Mouse (Mus musculus): ENCODE data around the gene Clcn1. TPM values are rescaled to one million over a fixed set of nuclear protein-coding genes. Genes with fewer than 3 reads are reported as not detected.

Clcn1 gene
- polyA plus RNA-seq (2012; fragmentation: generic; extraction: Trizol), result 0.90 TPM

GRCm38 (mm10) chr6:42286448-42286847, at the start of gene Clcn1:
TSS of gene Clcn1 (plus strand) at chr6:42286685.
- Histone ChIP-seq H3K4me2 (ENCODE audit: low read depth) (peak within 1 kb of the TSS; percentile 0), H3K27me3 (ENCODE audit: control insufficient read depth, insufficient read depth, insufficient read length) (no peaks in the 10 kb centered on the region), H3K36me3 (ENCODE audit: control insufficient read depth, insufficient read depth) (peaks cover 13% of the 10 kb centered on the region), H3K79me2 (ENCODE audit: control insufficient read depth, insufficient read depth) (no peaks in the 10 kb centered on the region), H3K4me3 (no peak within 1 kb of the TSS), H3ac (ENCODE audit: control insufficient read depth, insufficient read length) (no peak within 1 kb of the TSS)
- TF ChIP-seq MYOD1 (IDR thresholded peaks at IDR 0.05; ENCODE audit: control insufficient read depth in 1 of 3, insufficient read length in 2 of 3, low read depth in 2 of 3), result peak in 1 of 3 experiments; percentile 31
- TF ChIP-seq POLR2A (IDR thresholded peaks at IDR 0.05; ENCODE audit: insufficient read length, low read depth), result no peak

DNA sequence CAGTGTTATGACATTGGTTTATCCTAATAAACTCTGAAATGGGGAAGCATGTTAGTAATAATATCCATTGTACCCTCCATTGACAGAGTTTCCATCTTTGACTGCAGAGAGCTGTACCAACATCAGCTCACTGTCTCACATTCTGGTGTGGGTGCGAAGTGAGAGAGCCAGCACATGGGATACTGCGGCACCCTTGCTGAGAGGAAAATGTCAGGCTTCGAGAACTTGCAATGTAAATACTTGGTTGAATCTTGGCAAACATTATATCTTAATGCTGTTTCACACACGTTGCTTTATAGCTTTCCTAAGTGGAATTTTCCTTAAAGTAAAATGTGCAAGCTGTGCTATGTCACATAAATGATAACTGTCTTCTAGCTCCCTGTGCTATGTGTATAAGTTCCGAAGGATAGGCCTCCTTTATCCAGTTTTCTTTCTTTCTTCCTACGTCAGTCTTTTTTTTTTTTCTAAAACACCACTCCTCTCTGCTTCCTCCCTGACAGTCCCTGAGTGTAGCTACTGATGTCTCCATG, 49.1 kb upstream of the Clcn1 start:
- H3K36me3 ChIP-seq (ENCODE audit: control insufficient read depth, insufficient read depth), result no peaks in the 10 kb centered on the region
- no peaks in the 10 kb centered on the region for H3K79me2 ChIP-seq (ENCODE audit: control insufficient read depth, insufficient read depth)
- H3K27me3 ChIP-seq (ENCODE audit: control insufficient read depth, insufficient read depth, insufficient read length), result no peaks in the 10 kb centered on the region
- no peak overlapping the region for H3ac ChIP-seq (ENCODE audit: control insufficient read depth, insufficient read length)
- H3K4me2 ChIP-seq (ENCODE audit: low read depth), result no peak overlapping the region
- H3K4me3 ChIP-seq, result no peak overlapping the region
- TF ChIP-seq MYOG (IDR thresholded peaks at IDR 0.05; ENCODE audit: control insufficient read depth in 1 of 3, insufficient read depth in 1 of 3, insufficient read length in 2 of 3, low read depth in 2 of 3) (no peak), MAX (IDR thresholded peaks at IDR 0.05; ENCODE audit: low read depth) (no peak), MYOD1 (IDR thresholded peaks at IDR 0.05; ENCODE audit: control insufficient read depth in 1 of 3, insufficient read length in 2 of 3, low read depth in 2 of 3) (no peak), TCF12 (IDR thresholded peaks at IDR 0.05; ENCODE audit: insufficient read depth, poor library complexity, severe bottlenecking) (no peak), POLR2A (IDR thresholded peaks at IDR 0.05; ENCODE audit: insufficient read length, low read depth) (no peak), USF1 (IDR thresholded peaks at IDR 0.05; ENCODE audit: low read depth) (no peak), CEBPB (IDR thresholded peaks at IDR 0.05; ENCODE audit: insufficient read depth, poor library complexity, severe bottlenecking) (no peak), E2F4 (IDR thresholded peaks at IDR 0.05; ENCODE audit: insufficient read depth) (no peak), TCF3 (IDR thresholded peaks at IDR 0.05; ENCODE audit: insufficient read length, low read depth) (no peak), SRF (IDR thresholded peaks at IDR 0.05; ENCODE audit: control insufficient read depth, insufficient read length, low read depth) (no peak), POLR2AphosphoS2 (IDR thresholded peaks at IDR 0.05; ENCODE audit: insufficient read length, low read depth) (no peak), REST (IDR thresholded peaks at IDR 0.05; ENCODE audit: insufficient read depth, insufficient read length) (no peak)

GRCm38 (mm10) chr6:42241311-42242045, 45.0 kb upstream of the Clcn1 start:
- H3K36me3 ChIP-seq (ENCODE audit: control insufficient read depth, insufficient read depth), result no peaks in the 10 kb centered on the region
- TF ChIP-seq USF1 (IDR thresholded peaks at IDR 0.05; ENCODE audit: low read depth) (no peak), MAX (IDR thresholded peaks at IDR 0.05; ENCODE audit: low read depth) (no peak), POLR2A (IDR thresholded peaks at IDR 0.05; ENCODE audit: insufficient read length, low read depth) (no peak), MYOD1 (IDR thresholded peaks at IDR 0.05; ENCODE audit: control insufficient read depth in 1 of 3, insufficient read length in 2 of 3, low read depth in 2 of 3) (no peak), TCF3 (IDR thresholded peaks at IDR 0.05; ENCODE audit: insufficient read length, low read depth) (no peak), CEBPB (IDR thresholded peaks at IDR 0.05; ENCODE audit: insufficient read depth, poor library complexity, severe bottlenecking) (no peak), TCF12 (IDR thresholded peaks at IDR 0.05; ENCODE audit: insufficient read depth, poor library complexity, severe bottlenecking) (no peak), SRF (IDR thresholded peaks at IDR 0.05; ENCODE audit: control insufficient read depth, insufficient read length, low read depth) (no peak), POLR2AphosphoS2 (IDR thresholded peaks at IDR 0.05; ENCODE audit: insufficient read length, low read depth) (no peak), REST (IDR thresholded peaks at IDR 0.05; ENCODE audit: insufficient read depth, insufficient read length) (no peak), E2F4 (IDR thresholded peaks at IDR 0.05; ENCODE audit: insufficient read depth) (no peak)
- no peaks in the 10 kb centered on the region for H3K27me3 ChIP-seq (ENCODE audit: control insufficient read depth, insufficient read depth, insufficient read length)
- peak overlapping the region; percentile 24 for H3K4me2 ChIP-seq (ENCODE audit: low read depth)
- H3ac ChIP-seq (ENCODE audit: control insufficient read depth, insufficient read length), result no peak overlapping the region
- no peaks in the 10 kb centered on the region for H3K79me2 ChIP-seq (ENCODE audit: control insufficient read depth, insufficient read depth)
- no peak overlapping the region for H3K4me3 ChIP-seq

- H3K27me3 ChIP-seq (ENCODE audit: control insufficient read depth, insufficient read depth, insufficient read length), result no peaks in the 10 kb centered on the region
- no peak within 1 kb of the TSS for H3K4me3 ChIP-seq
- no peak within 1 kb of the TSS for H3ac ChIP-seq (ENCODE audit: control insufficient read depth, insufficient read length)
- H3K4me2 ChIP-seq (ENCODE audit: low read depth), result no peak within 1 kb of the TSS
- no peaks in the 10 kb centered on the region for H3K36me3 ChIP-seq (ENCODE audit: control insufficient read depth, insufficient read depth)
- TF ChIP-seq TCF12 (IDR thresholded peaks at IDR 0.05; ENCODE audit: insufficient read depth, poor library complexity, severe bottlenecking) (no peak), MAX (IDR thresholded peaks at IDR 0.05; ENCODE audit: low read depth) (no peak), SRF (IDR thresholded peaks at IDR 0.05; ENCODE audit: control insufficient read depth, insufficient read length, low read depth) (no peak), MYOD1 (IDR thresholded peaks at IDR 0.05; ENCODE audit: control insufficient read depth in 1 of 3, insufficient read length in 2 of 3, low read depth in 2 of 3) (no peak), USF1 (IDR thresholded peaks at IDR 0.05; ENCODE audit: low read depth) (no peak), REST (IDR thresholded peaks at IDR 0.05; ENCODE audit: insufficient read depth, insufficient read length) (no peak), POLR2A (IDR thresholded peaks at IDR 0.05; ENCODE audit: insufficient read length, low read depth) (no peak), CEBPB (IDR thresholded peaks at IDR 0.05; ENCODE audit: insufficient read depth, poor library complexity, severe bottlenecking) (no peak), E2F4 (IDR thresholded peaks at IDR 0.05; ENCODE audit: insufficient read depth) (no peak), TCF3 (IDR thresholded peaks at IDR 0.05; ENCODE audit: insufficient read length, low read depth) (no peak), MYOG (IDR thresholded peaks at IDR 0.05; ENCODE audit: control insufficient read depth in 1 of 3, insufficient read depth in 1 of 3, insufficient read length in 2 of 3, low read depth in 2 of 3) (no peak), POLR2AphosphoS2 (IDR thresholded peaks at IDR 0.05; ENCODE audit: insufficient read length, low read depth) (no peak)
- H3K79me2 ChIP-seq (ENCODE audit: control insufficient read depth, insufficient read depth), result no peaks in the 10 kb centered on the region
Observed at GRCm38 (mm10) chr6:42245711-42246353, 40.7 kb upstream of the Clcn1 start, which contains the start of gene Gstk1. TSS of gene Gstk1 (plus strand) at chr6:42245935.
